Mouse (Mus musculus) layer of hippocampus, adult 9-11 months (tissue): ENCODE results near the gene Elmo3.

Experiments used
- DNase-seq: peaks from one replicate; pipeline ENCODE4 v3.0.0; 2022

Gene Elmo3

DNA sequence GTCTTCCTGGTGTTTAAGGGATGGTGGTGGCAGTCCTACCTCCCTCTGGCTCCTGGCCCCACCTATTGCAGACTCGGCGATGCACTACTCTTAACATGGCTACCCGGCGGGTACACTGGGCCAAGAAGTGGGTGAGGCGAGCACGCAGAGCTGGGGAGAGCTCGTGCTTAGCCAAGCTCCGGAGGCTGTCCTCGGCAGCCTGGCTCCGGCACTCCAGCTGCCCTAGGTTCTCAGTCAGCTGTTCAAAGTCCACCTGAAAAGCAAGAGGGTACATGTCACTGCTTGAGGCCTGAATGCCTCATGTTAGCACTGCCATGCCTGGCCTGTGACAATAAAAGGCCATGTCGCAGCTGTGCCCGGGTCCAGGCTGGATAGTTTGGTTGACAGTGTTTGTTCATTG lies 24.9 kb downstream of the Elmo3 start:
- no peak for DNase-seq

DNA sequence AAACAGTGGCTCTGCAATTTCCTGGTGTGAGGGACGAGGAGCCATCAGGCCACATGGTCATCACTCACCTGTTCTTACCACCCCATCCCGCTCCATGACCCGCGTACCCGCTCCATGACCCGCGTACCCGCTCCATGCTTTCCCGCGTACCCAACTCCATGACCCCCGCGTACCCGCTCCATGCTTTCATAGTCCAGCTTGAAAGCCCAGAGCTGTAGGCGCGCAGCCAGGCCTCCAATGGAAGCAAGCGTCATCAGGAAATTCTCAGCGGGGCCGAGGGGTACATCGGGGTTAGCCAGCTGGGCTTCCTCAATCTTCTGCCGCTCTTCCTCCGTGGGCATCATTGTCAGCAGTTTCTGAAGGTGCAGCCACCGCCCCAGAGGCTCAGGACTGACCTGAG lies 26.1 kb downstream of the Elmo3 start:
- no peak for DNase-seq

DNA sequence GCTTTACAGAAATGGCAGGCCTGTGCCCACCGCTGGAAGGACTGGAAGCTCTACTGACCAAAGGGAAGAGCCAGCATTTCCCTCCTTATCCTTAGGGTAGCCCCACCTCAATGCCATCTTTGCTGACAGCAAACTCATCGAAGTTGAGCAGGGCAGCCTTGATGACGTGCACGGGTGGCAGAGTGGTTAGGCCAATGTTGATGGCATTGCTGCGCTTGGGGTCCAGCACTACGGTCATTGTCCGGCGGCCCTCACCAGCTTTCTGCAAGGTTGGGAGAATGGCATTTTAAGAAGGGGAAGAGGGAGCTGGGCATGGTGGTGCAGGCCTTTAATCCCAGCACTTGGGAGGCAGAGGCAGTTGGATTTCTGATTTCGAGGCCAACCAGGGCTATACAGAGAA lies 26.5 kb downstream of the Elmo3 start:
- no peak for DNase-seq

GRCm38 (mm10) chr8:105332523-105332922 lies 27.1 kb downstream of the Elmo3 start:
- no peak for DNase-seq

DNA sequence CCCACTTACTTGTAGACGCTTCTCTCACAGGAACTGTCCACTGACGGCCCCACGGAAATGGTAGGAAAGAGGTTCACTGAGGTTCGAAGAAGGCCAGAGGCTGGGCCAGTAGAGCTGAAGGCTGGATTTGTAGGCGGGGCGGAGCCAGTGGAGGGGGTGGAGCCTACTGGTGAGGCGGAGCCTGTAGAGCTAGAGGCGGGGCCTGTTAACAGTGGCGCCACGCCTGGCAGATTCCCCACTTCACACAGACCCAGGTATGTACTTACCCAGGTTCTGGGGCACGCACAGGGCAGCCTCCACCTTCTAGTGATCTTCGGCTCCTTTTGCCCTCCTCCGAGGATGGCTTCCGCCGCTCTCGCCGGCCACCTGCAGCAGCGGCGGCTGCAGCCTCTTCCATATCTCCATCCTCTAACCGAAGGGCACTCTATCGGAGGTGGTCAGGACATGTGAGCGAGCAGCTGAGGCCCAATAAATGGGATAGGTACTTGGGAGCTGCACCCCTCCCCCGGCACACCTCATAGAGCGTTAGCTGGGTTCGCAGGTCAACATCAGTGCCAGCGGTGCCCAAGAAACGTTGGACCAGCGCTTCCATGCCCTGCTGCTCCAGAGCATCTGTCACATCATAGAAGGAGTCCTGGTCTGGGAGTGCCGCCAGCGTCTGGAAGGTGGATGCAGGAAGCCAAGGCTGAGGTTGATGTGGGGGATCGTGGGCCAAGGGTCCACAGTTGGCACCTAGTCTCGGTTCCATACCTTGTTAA lies 31.2 kb downstream of the Elmo3 start:
- DNase-seq = no peak

DNA sequence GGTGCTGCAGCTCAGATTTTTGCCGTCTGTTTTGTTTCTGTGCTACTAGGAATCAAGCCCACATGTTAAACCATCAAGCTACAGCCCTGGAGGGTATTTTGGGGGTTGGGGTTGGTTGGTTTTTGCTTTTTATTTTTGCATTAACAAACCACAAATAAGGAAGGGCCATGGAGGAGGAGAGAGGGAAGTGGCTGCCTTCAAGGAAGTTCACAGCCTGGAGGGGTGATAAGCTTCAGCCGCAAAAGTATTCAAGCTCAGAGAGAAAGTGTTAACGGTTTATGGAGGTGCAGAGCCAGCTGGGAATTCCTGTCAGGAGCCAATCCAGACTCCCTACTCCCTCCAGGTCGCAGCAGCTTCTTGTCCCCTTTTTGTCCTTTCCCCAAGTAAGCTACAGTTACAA lies 33.6 kb downstream of the Elmo3 start:
- no peak for DNase-seq

- no peak for DNase-seq
These were observed 34.7 kb downstream of the Elmo3 start for GRCm38 (mm10) chr8:105339886-105340635.

- no peak for DNase-seq
These were observed 36.0 kb downstream of the Elmo3 start for GRCm38 (mm10) chr8:105341399-105341798.

DNA sequence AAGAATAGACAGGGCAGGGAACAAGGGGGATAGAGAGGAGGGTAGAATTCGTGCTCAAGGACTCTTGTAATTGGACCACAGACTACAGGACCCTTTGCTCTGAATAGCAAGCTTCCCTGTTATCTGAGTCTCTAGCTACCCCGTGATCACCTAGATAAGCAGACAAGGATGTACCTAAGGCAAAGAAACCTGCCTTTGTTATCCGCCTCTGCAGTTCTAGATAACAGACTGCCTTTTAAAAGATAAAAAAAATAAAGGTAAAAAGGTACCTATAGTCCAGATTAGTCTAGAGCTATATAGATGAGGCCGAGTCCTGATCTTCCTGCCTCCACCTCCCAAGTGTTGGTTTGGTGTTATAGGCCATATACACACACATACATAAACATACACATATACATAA lies 37.4 kb downstream of the Elmo3 start:
- no peak for DNase-seq

- no peak for DNase-seq
These were observed 38.6 kb downstream of the Elmo3 start for GRCm38 (mm10) chr8:105343791-105344574.

DNA sequence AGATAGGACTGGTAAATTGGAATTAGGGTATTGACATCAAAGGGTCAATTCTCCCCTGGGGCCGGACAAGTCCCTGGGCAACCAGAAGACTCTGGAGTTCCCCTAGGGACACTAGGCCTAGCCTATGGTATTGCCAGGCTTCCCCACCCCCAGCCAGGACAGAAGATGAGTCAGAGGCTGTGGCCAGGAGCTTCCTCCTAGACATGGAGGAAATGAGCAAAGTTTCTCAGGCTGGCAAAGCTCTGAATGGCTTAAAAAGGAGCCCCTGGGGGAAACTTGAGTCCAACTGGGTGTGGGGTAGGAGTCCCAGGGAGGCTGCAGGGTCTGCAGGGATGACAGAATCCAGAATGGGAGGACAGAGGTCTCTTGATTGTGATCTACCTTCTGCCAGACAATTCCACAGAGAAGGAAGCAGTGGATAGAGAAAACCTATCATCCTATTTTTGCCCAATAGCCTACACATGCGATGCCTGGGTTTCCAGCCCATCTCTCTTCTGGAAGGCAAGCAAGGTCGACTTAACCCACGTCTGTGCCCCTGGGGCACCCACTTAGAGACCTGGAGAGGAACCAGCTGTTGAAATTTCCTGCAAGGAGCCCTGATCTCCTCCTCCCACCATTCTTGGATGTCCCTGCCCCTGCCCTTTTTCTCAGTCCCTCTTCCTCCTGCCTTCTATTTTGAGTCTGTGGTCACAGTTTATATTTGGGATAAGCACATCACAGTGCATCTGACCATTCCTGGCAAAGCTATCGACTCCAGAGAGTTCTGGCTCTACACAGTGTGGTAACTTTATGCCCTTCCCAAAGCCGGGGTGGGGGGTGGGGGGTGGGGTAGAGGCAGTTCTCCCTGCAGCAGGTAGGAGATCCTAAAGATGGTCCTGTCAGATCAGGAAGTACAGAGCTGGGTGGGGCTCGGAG lies 39.9 kb downstream of the Elmo3 start:
- peak; percentile 69 for DNase-seq

DNA sequence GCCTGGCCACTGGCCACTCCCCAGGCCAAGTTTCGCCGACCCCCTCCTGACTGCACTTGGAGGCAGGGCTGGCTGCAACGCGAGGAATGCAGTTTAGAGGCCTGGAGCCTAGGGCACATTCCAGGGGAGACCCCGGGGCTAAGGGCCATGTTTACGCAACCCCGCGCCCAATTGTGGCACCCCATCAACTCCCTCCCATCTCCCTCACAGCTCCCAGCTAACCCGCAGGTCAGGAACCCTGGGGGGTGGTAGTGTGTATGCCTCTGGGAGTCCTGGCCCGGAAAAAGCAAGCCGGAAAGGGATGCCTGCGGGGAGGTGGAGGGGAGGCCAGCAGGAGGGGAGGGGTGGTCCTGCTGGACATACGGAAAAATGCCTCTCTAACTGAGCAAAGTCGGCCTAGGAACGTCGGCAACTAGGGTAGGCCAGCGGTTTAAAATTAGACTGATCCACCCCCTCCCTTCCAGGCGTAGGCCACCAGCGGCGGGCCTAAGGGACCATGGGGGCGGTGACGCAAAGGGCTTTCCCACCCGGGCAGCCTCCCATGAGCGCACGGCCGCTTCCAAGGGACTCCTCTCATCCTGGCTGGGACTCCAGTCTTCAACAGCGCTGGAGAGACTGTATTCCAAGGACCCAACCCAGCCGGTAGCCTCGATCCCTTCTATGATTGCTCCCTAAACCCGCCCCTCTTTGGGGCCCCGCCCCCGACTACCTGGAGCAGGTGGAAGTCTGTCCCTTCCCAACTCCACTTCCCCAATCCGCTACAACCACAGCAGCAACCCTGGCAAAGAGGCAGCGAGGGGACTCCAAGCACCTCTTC lies 41.4 kb downstream of the Elmo3 start:
- DNase-seq = no peak

DNA sequence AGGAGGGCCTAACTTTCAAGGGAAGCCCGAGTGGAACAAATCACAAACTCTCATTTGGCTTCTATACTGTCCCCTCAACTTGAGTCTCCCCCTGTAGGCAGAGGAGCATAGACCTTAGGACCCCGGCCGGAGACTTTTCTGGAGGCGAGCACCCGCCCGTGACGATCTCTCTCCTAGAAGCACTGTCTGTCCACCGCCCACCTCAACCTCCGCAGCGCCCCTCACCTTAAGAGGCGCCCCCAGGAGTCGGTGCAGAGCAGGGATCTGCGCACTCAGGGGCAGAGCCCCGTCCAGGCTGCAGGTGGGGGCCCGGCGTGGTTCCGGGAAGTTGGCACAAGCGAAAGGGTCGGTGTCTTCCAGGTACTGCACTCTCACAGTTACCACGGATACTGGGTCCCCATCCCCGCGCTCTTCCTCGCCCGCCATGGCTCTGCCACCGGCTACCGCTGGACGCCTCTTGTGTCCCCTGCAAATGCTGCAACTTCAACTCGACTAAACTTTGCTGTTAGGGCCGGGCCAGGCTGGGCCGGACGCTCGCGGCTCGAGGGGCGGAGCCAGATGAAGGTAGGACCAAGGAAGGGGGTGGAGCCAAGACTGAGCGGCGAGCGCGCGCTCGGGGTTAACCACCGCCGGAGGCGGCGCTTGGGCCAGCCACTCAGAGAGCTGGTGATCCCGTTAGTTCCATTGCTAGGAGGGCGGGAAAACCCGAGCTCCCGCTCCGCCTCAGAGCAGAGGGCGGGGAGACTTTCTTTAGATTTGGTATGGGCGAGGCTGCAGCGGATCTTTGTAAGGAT lies 42.2 kb downstream of the Elmo3 start, which contains the start of gene Fhod1:
Gene Fhod1 (minus strand): TSS at position 526 of the 794 bp plus-strand sequence.
- peak; percentile 90 for DNase-seq

GRCm38 (mm10) chr8:105348450-105349095 lies 43.2 kb downstream of the Elmo3 start, which contains the start of gene Slc9a5:
Gene Slc9a5 (plus strand): TSS chr8:105348843.
- DNase-seq = no peak

- no peak for DNase-seq
These were observed 43.8 kb downstream of the Elmo3 start for GRCm38 (mm10) chr8:105349096-105349771.

- DNase-seq = no peak
These were observed 44.8 kb downstream of the Elmo3 start for GRCm38 (mm10) chr8:105350186-105350585.

- no peak for DNase-seq
These were observed 48.3 kb downstream of the Elmo3 start for GRCm38 (mm10) chr8:105353583-105354135.

- no peak for DNase-seq
These were observed 49.1 kb downstream of the Elmo3 start for GRCm38 (mm10) chr8:105354549-105354948.
